Mouse (Mus musculus) kidney, adult 2 months (tissue): ENCODE data around the gene Alx1. TPM values are rescaled to one million over a fixed set of nuclear protein-coding genes. Genes with fewer than 3 reads are reported as not detected.

Source experiments
- DNase-seq: peaks from one replicate; pipeline ENCODE4 v3.0.0; 2021
- H3K27ac ChIP-seq: fragments of 200-500 bp; 2 replicates; pipeline ENCODE4 v1.5.1; 2012; ENCODE audit warnings: low read depth, low read length, control low read depth, inconsistent platforms; ENCODE audit not compliant: insufficient read depth
- H3K27me3 ChIP-seq: fragments of 200-500 bp; replicated peaks from 2 replicates; pipeline ENCODE4 v1.6.1; 2012; ENCODE audit warnings: mild to moderate bottlenecking, moderate library complexity, low read length, inconsistent platforms; ENCODE audit not compliant: control insufficient read depth, insufficient read depth
- H3K36me3 ChIP-seq: fragments of 200-500 bp; 2 replicates; pipeline ENCODE4 v1.6.1; 2012; ENCODE audit warnings: mild to moderate bottlenecking, moderate library complexity, low read length, inconsistent platforms; ENCODE audit not compliant: control insufficient read depth, insufficient read depth
- H3K4me1 ChIP-seq: fragments of 200-500 bp; 2 replicates; pipeline ENCODE4 v1.6.1; 2011; ENCODE audit warnings: low read length; ENCODE audit not compliant: control insufficient read depth, insufficient read depth
- H3K4me3 ChIP-seq: fragments of 200-500 bp; 2 replicates; pipeline ENCODE4 v1.5.1; 2011; ENCODE audit warnings: mild to moderate bottlenecking, low read depth, low read length, control low read depth; ENCODE audit not compliant: insufficient read depth
- CTCF ChIP-seq: fragments of 200-500 bp; conservative IDR thresholded peaks from 2 replicates; pipeline ENCODE4 v1.5.1; 2011; ENCODE audit warnings: low read depth, mild to moderate bottlenecking, control low read depth, low read length, moderate library complexity, mixed read lengths; ENCODE audit not compliant: insufficient read depth, insufficient read length
- POLR2A ChIP-seq: fragments of 200-500 bp; IDR thresholded peaks from one replicate; pipeline ENCODE4 v1.6.1; 2011; ENCODE audit warnings: low read depth, low read length, control low read depth
- WGBS: fragments of 180-500 bp; shearing (Covaris S2); methylation state at CpG from one replicate; pipeline ENCODE4 v1.1.7; 2018; 5-methylcytosine and 5-hydroxymethylcytosine counted together
- polyA plus RNA-seq: library from polyadenylated mRNA; depleted of rRNA; stranded (reverse); fragments of >200 nt; gene quantifications from 2 replicates; pipeline ENCODE4 v1.2.3, GENCODE M21; 2012; rRNA removed

Gene Alx1
- polyA plus RNA-seq, 1 experiment, result 4.5 TPM

DNA sequence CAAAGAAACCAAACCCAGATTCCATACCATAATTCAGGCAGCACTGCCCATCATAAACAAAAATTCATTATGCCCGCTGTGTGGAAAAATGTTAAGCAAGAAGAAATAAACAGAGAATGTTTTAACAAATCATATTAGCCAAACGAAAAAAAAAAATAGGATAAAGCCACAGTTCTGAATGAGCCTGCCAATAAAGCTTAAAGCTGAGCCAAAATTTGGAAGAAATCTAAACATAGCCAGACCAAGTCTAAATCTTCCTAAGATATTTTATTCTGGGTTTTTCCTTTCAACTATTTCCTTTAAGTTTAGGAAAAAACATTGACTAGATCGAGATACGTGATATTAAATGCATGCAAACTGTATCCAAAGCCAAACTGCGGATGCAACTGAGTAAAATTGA lies 54.9 kb downstream of the Alx1 start:
- Histone ChIP-seq H3K36me3 (no peaks in the 10 kb centered on the region), H3K4me1 (no peaks in the 10 kb centered on the region), H3K27me3 (no peaks in the 10 kb centered on the region), H3K4me3 (no peak overlapping the region), H3K27ac (no peak overlapping the region)
- TF ChIP-seq POLR2A (no peak), CTCF (no peak)
- DNase-seq, result no peak
- 77% methylated on average over 5 of the region's 5 CpGs for WGBS

DNA sequence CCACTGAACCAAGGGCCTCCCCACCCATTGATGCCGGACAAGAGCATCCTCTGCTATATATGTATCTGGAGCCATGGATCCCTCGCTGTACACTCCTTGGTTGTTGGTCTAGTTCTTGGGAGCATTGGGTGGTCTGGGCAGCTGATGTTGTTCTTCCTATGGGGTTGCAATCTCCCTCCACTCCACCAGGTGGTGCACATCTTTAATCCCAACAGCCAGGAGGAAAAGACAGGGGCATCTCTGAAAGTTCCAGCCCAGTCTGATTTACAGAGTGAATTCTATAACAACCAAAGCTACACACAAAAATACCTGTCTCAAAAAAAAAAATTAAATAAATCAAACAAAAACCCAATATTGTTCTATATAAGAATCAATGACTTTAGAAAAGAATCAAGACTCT lies 70.4 kb downstream of the Alx1 start:
- Histone ChIP-seq H3K4me1 (no peaks in the 10 kb centered on the region), H3K27me3 (no peaks in the 10 kb centered on the region), H3K4me3 (no peak overlapping the region), H3K27ac (no peak overlapping the region), H3K36me3 (no peaks in the 10 kb centered on the region)
- DNase-seq, result no peak
- 83% methylated on average over 2 of the region's 2 CpGs for WGBS
- TF ChIP-seq CTCF (no peak), POLR2A (no peak)

Other genes starting within 250 kb of the Alx1 start
- 0.41 and 1.3 TPM in 2 replicates for gene Lrriq1, start 206.1 kb upstream of the Alx1 start, polyA plus RNA-seq